Mouse (Mus musculus): ENCODE data around the gene Gm20865. TPM values are rescaled to one million over a fixed set of nuclear protein-coding genes. Genes with fewer than 3 reads are reported as not detected.
"Not testable (repeated sequence)": the region's sequence is repeated elsewhere in the genome, so short reads cannot be mapped to it uniquely, and the experiment has no call there.

Gene Gm20865
- total RNA-seq (2021): not detected

DNA sequence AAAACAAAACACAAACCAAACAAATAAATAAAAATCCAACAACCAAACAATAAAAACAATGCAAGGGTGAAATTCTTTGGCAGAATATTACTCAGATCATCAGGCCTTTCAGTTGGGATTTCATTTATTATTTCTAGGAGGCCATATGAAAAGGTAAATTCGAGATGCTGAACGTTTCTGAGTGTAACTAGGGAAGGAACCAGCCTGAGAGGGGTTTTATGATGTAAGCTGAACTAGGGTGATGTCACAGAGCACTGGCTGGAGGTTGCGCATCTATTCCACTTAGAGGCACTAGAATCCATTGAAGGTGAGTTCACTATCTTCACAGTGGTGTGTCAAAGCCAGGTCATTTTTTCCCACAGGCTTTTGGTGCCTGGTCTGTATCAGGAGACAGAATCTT lies at the start of gene Gm20865:
Gene Gm20865, plus strand, starts transcription at position 301 of the 400 bp plus-strand sequence.
- DNase-seq (ENCODE audit: low spot score in 2 of 2); intact Hi-C loops (cut with DNase I): not testable (repeated sequence)

Other genes starting within 250 kb of the Gm20865 start
- not detected for gene Gm29866, start 247.9 kb upstream of the Gm20865 start, total RNA-seq (2021)
- gene Gm20909, start 77.0 kb upstream of the Gm20865 start, total RNA-seq (2021): not detected